8 mouse cellular contexts compared by ENCODE assay signal in genomic region chr17:66485742-66486141, GRCm38 (mm10). TPM values are rescaled to one million over a fixed set of nuclear protein-coding genes. Genes with fewer than 3 reads are reported as not detected.
A peak's percentile ranks its signal among the peaks of the same experiment; 100 is the strongest.
DNase-seq lines count a peak whose midpoint lies in the region; ATAC-seq and TF ChIP-seq lines count a peak whose summit lies in the region.

No protein-coding gene starts in this region.

- no peaks in the 10 kb centered on the region for H3K36me3 ChIP-seq in kidney, adult 2 months (ENCODE audit: control insufficient read depth, insufficient read depth, low read length)
- H3K36me3 ChIP-seq in midbrain, embryonic 16.5 days (ENCODE audit: control insufficient read depth, insufficient read depth, low read length): no peaks in the 10 kb centered on the region

- no peak overlapping the region for H3K4me3 ChIP-seq in kidney, adult 2 months (ENCODE audit: insufficient read depth, low read depth, low read length)
- H3K4me3 ChIP-seq in midbrain, embryonic 16.5 days (ENCODE audit: low read depth, low read length): no peak overlapping the region

- no peaks in the 10 kb centered on the region for H3K27me3 ChIP-seq in kidney, adult 2 months (replicated peaks; ENCODE audit: control insufficient read depth, insufficient read depth, low read length)
- H3K27me3 ChIP-seq in midbrain, embryonic 16.5 days (ENCODE audit: control insufficient read depth, insufficient read depth, low read depth, low read length): no peaks in the 10 kb centered on the region

- H3K9me3 ChIP-seq in midbrain, embryonic 16.5 days (replicated peaks; ENCODE audit: control insufficient read depth, low read length, poor library complexity, severe bottlenecking): no peaks in the 10 kb centered on the region

- peak; percentile 17 for DNase-seq in 3T3-L1 (ENCODE audit: low read depth, low spot score)
- DNase-seq in embryo, embryonic 10.5 days (ENCODE audit: low spot score): peak; percentile 90
- DNase-seq in gastrocnemius, postnatal 10 days: peak; percentile 74
- DNase-seq in kidney, adult 2 months: peak; percentile 73
- DNase-seq in left cerebral cortex, postnatal 4 days: peak; percentile 79
- peak; percentile 25 to 67 for DNase-seq in spleen, postnatal 10 days (ENCODE audit: low spot score in 2 of 2)

- TF ChIP-seq POLR2A in kidney, adult 2 months (IDR thresholded peaks at IDR 0.05; ENCODE audit: low read depth, low read length): no peak

- intact Hi-C loops in left cerebral cortex, postnatal 4 days (cut with DNase I): no loop called here

- H3K4me2 ChIP-seq in midbrain, embryonic 16.5 days (ENCODE audit: low read length): 0 out of 2 replicates have a peak overlapping the region, but pooled peaks have one; percentile 19

- H3K9ac ChIP-seq in midbrain, embryonic 16.5 days (ENCODE audit: low read depth, low read length): no peak overlapping the region

- peak; percentile 67 for ATAC-seq in activated CD4-positive, CD25-positive, alpha-beta regulatory T cell, adult 4 months
- no peak for ATAC-seq in midbrain, embryonic 16.5 days

- H3K4me1 ChIP-seq in kidney, adult 2 months (ENCODE audit: control insufficient read depth, insufficient read depth, low read length): no peaks in the 10 kb centered on the region
- H3K4me1 ChIP-seq in midbrain, embryonic 16.5 days (ENCODE audit: control insufficient read depth, insufficient read depth, low read length): no peaks in the 10 kb centered on the region; the same call in 1 of the 2 replicates

- WGBS in kidney, adult 2 months: 4% methylated on average over 11 of the region's 11 CpGs
- 6% methylated on average over 11 of the region's 11 CpGs for WGBS in midbrain, embryonic 16.5 days

- peak; percentile 87 for TF ChIP-seq CTCF in kidney, adult 2 months (conservative IDR thresholded peaks at IDR 0.05; ENCODE audit: insufficient read depth, insufficient read length, low read depth, low read length)

- H3K27ac ChIP-seq in kidney, adult 2 months (ENCODE audit: insufficient read depth, low read depth, low read length): no peak overlapping the region
- no peak overlapping the region for H3K27ac ChIP-seq in midbrain, embryonic 16.5 days (ENCODE audit: low read length)

RNA-seq across cellular contexts. Expression of gene Rab12, which starts 33.8 kb away (rescaled TPM):
- polyA plus RNA-seq in activated CD4-positive, CD25-positive, alpha-beta regulatory T cell, adult 4 months (2017; shearing (Covaris generic)): 10 to 100 TPM in 1 of 2 experiments, 1 to 10 TPM in 1; 7.2 to 14.1 TPM
- 100 to 1,000 TPM in 1 of 2 experiments, 10 to 100 TPM in 1; 98.4 to 111 TPM for total RNA-seq in gastrocnemius, postnatal 10 days (2021)
- 22.9 and 24.9 TPM in 2 replicates for polyA plus RNA-seq in kidney, adult 2 months (2012; rRNA removed)
- 100 to 1,000 TPM; 154 to 159 TPM for total RNA-seq in left cerebral cortex, postnatal 4 days (2021)
- 76.7 and 80.1 TPM in 2 replicates for polyA plus RNA-seq in midbrain, embryonic 16.5 days (2015; fragmentation: Nextera tagmentation; extraction: Ambion mirVana)

RNA-seq across cellular contexts. Expression of gene Mtcl1, which starts 36.2 kb away (rescaled TPM):
- not detected for polyA plus RNA-seq in activated CD4-positive, CD25-positive, alpha-beta regulatory T cell, adult 4 months (2017; shearing (Covaris generic))
- total RNA-seq in gastrocnemius, postnatal 10 days (2021): 10 to 100 TPM in 1 of 2 experiments, 1 to 10 TPM in 1; 9.3 to 13.1 TPM
- 3.5 and 4.4 TPM in 2 replicates for polyA plus RNA-seq in kidney, adult 2 months (2012; rRNA removed)
- total RNA-seq in left cerebral cortex, postnatal 4 days (2021): 10 to 100 TPM; 70.8 to 75.9 TPM
- 29.4 and 34.7 TPM in 2 replicates for polyA plus RNA-seq in midbrain, embryonic 16.5 days (2015; fragmentation: Nextera tagmentation; extraction: Ambion mirVana)

Comparison
In these comparisons a context has a peak if more than half of its experiments do, and no peak if none do; other contexts are left out.
1. DNase-seq: peak in every context shown above with its lines; median percentile 90 in embryo, embryonic 10.5 days; 79 in left cerebral cortex, postnatal 4 days; 74 in gastrocnemius, postnatal 10 days; 73 in kidney, adult 2 months; 46 in spleen, postnatal 10 days; 17 in 3T3-L1.